Mouse (Mus musculus) stomach, embryonic 15.5 days (tissue): Measurements from ENCODE around the gene Rps6kb2. TPM values are rescaled to one million over a fixed set of nuclear protein-coding genes. Genes with fewer than 3 reads are reported as not detected.
A peak's percentile ranks its signal among the peaks of the same experiment; 100 is the strongest.

ENCODE experiments used
- ATAC-seq: fragments of 200-750 bp; cut with Nextera tagmentation; 2 replicates; pipeline ENCODE4 v1.8.0; 2017; ENCODE audit warnings: low read depth, moderate number of reproducible peaks, moderate TSS enrichment; ENCODE audit not compliant: insufficient read depth, low FRiP score
- H3K27ac ChIP-seq: fragments of 300-500 bp; sonication (generic); 2 replicates; pipeline ENCODE4 v1.5.1; 2015; ENCODE audit warnings: mild to moderate bottlenecking, inconsistent platforms
- H3K27me3 ChIP-seq: fragments of 300-500 bp; sonication (generic); replicated peaks from 2 replicates; pipeline ENCODE4 v1.6.1; 2015; ENCODE audit warnings: inconsistent platforms
- H3K36me3 ChIP-seq: fragments of 300-500 bp; sonication (generic); 2 replicates; pipeline ENCODE4 v1.6.1; 2015; ENCODE audit warnings: inconsistent platforms
- H3K4me1 ChIP-seq: fragments of 300-500 bp; sonication (generic); 2 replicates; pipeline ENCODE4 v1.6.1; 2015; ENCODE audit warnings: inconsistent platforms
- H3K4me2 ChIP-seq: fragments of 300-500 bp; sonication (generic); 2 replicates; pipeline ENCODE4 v1.6.1; 2015; ENCODE audit warnings: mild to moderate bottlenecking, inconsistent platforms
- H3K4me3 ChIP-seq: fragments of 300-500 bp; sonication (generic); replicated peaks from 2 replicates; pipeline ENCODE4 v1.5.1; 2015; ENCODE audit warnings: inconsistent platforms
- H3K9ac ChIP-seq: fragments of 300-500 bp; sonication (generic); 2 replicates; pipeline ENCODE4 v1.6.1; 2015; ENCODE audit warnings: inconsistent platforms
- H3K9me3 ChIP-seq: fragments of 300-500 bp; sonication (generic); 2 replicates; pipeline ENCODE4 v1.6.1; 2016; ENCODE audit warnings: inconsistent platforms
- WGBS: fragments of 180-500 bp; shearing (Covaris S2); methylation state at CpG from one replicate; pipeline ENCODE4 v1.1.7; 2015; 5-methylcytosine and 5-hydroxymethylcytosine counted together
- polyA plus RNA-seq: library from polyadenylated mRNA; unstranded; fragments of >200 nt; fragmentation: Nextera tagmentation; extraction: Ambion mirVana; gene quantifications from 2 replicates; pipeline ENCODE4 v1.2.1, GENCODE M21; 2015

Gene Rps6kb2
- polyA plus RNA-seq, 1 experiment from 2014 or later, result 44.7 TPM

GRCm38 (mm10) chr19:4150567-4151487 lies 12.3 kb downstream of the Rps6kb2 start:
- no peak overlapping the region for H3K4me2 ChIP-seq
- H3K27ac ChIP-seq, result no peak overlapping the region
- peaks cover 14% of the 10 kb centered on the region for H3K36me3 ChIP-seq
- no peak overlapping the region for H3K4me3 ChIP-seq
- 88% methylated on average over 22 of the region's 22 CpGs for WGBS
- H3K9me3 ChIP-seq, result no peaks in the 10 kb centered on the region
- H3K4me1 ChIP-seq, result peaks cover 20% of the 10 kb centered on the region
- no peaks in the 10 kb centered on the region for H3K27me3 ChIP-seq
- ATAC-seq, result no peak
- H3K9ac ChIP-seq, result no peak overlapping the region

GRCm38 (mm10) chr19:4149764-4150461 lies 13.2 kb downstream of the Rps6kb2 start:
- Histone ChIP-seq H3K9ac (no peak overlapping the region), H3K9me3 (no peaks in the 10 kb centered on the region), H3K27ac (no peak overlapping the region), H3K27me3 (no peaks in the 10 kb centered on the region), H3K4me3 (no peak overlapping the region), H3K4me2 (peak overlapping the region; percentile 83), H3K4me1 (peaks cover 20% of the 10 kb centered on the region), H3K36me3 (peaks cover 14% of the 10 kb centered on the region)
- WGBS, result 90% methylated on average over 17 of the region's 17 CpGs
- ATAC-seq, result no peak

GRCm38 (mm10) chr19:4149283-4149682 lies 13.9 kb downstream of the Rps6kb2 start:
- Histone ChIP-seq H3K27ac (no peak overlapping the region), H3K4me1 (peaks cover 20% of the 10 kb centered on the region), H3K9me3 (no peaks in the 10 kb centered on the region), H3K27me3 (no peaks in the 10 kb centered on the region), H3K4me3 (peak overlapping the region; percentile 92), H3K4me2 (peak overlapping the region; percentile 83), H3K9ac (peak overlapping the region; percentile 95), H3K36me3 (peaks cover 14% of the 10 kb centered on the region)
- no peak for ATAC-seq
- 81% methylated on average over 11 of the region's 11 CpGs for WGBS

- Histone ChIP-seq H3K4me1 (peaks cover 20% of the 10 kb centered on the region), H3K4me2 (peak overlapping the region; percentile 83), H3K9ac (peak overlapping the region; percentile 95), H3K27me3 (no peaks in the 10 kb centered on the region), H3K36me3 (peaks cover 14% of the 10 kb centered on the region), H3K9me3 (no peaks in the 10 kb centered on the region), H3K4me3 (peak overlapping the region; percentile 92), H3K27ac (peak overlapping the region; percentile 75)
- 0 out of 2 replicates have a peak, but pooled peaks have one; percentile 0 for ATAC-seq
- whole genome bisulfite sequencing, result 2% methylated on average over 7 of the region's 8 CpGs
These were observed 14.3 kb downstream of the Rps6kb2 start for GRCm38 (mm10) chr19:4148819-4149218.

- Histone ChIP-seq H3K4me1 (peaks cover 20% of the 10 kb centered on the region), H3K36me3 (peaks cover 14% of the 10 kb centered on the region), H3K9me3 (no peaks in the 10 kb centered on the region), H3K9ac (peak within 1 kb of the TSS; percentile 95), H3K4me2 (peak within 1 kb of the TSS; percentile 83), H3K4me3 (peak within 1 kb of the TSS; percentile 92), H3K27ac (peak within 1 kb of the TSS; percentile 75), H3K27me3 (no peaks in the 10 kb centered on the region)
- WGBS, result 0% methylated on average over 23 of the region's 33 CpGs
- ATAC-seq, result peak; percentile 94
These were observed 14.7 kb downstream of the Rps6kb2 start, which contains the start of gene Coro1b for GRCm38 (mm10) chr19:4148491-4148806. Gene Coro1b (plus strand): TSS chr19:4148619.

- Histone ChIP-seq H3K27ac (peak overlapping the region; percentile 19; the same call in 1 of the 2 replicates), H3K36me3 (peaks cover 14% of the 10 kb centered on the region), H3K4me1 (peaks cover 20% of the 10 kb centered on the region), H3K27me3 (no peaks in the 10 kb centered on the region), H3K4me3 (peak overlapping the region; percentile 92), H3K4me2 (peak overlapping the region; percentile 83), H3K9me3 (no peaks in the 10 kb centered on the region), H3K9ac (peak overlapping the region; percentile 95; the same call in 1 of the 2 replicates)
- ATAC-seq, result no peak
- WGBS, result 39% methylated on average over 9 of the region's 9 CpGs
These were observed 15.2 kb downstream of the Rps6kb2 start for GRCm38 (mm10) chr19:4147782-4148490.

GRCm38 (mm10) chr19:4147022-4147405 lies 16.1 kb downstream of the Rps6kb2 start:
- Histone ChIP-seq H3K36me3 (peaks cover 11% of the 10 kb centered on the region), H3K9ac (no peak overlapping the region), H3K4me2 (no peak overlapping the region), H3K27ac (no peak overlapping the region), H3K4me3 (no peak overlapping the region), H3K4me1 (peaks cover 20% of the 10 kb centered on the region), H3K9me3 (no peaks in the 10 kb centered on the region), H3K27me3 (no peaks in the 10 kb centered on the region)
- 52% methylated on average over 3 of the region's 3 CpGs for WGBS
- ATAC-seq, result no peak

GRCm38 (mm10) chr19:4146366-4147021 lies 16.7 kb downstream of the Rps6kb2 start:
- H3K27ac ChIP-seq, result no peak overlapping the region
- no peak for ATAC-seq
- H3K36me3 ChIP-seq, result peaks cover 11% of the 10 kb centered on the region
- peaks cover 20% of the 10 kb centered on the region for H3K4me1 ChIP-seq
- no peak overlapping the region for H3K4me3 ChIP-seq
- H3K27me3 ChIP-seq, result no peaks in the 10 kb centered on the region
- H3K9ac ChIP-seq, result no peak overlapping the region
- no peaks in the 10 kb centered on the region for H3K9me3 ChIP-seq
- WGBS, result 64% methylated on average over 12 of the region's 12 CpGs
- no peak overlapping the region for H3K4me2 ChIP-seq

GRCm38 (mm10) chr19:4145936-4146335 lies 17.2 kb downstream of the Rps6kb2 start:
- Histone ChIP-seq H3K9ac (no peak overlapping the region), H3K4me3 (no peak overlapping the region), H3K4me1 (peaks cover 20% of the 10 kb centered on the region), H3K36me3 (peaks cover 6% of the 10 kb centered on the region), H3K27me3 (no peaks in the 10 kb centered on the region), H3K4me2 (no peak overlapping the region), H3K9me3 (no peaks in the 10 kb centered on the region), H3K27ac (no peak overlapping the region)
- WGBS, result 87% methylated on average over 5 of the region's 5 CpGs
- no peak for ATAC-seq

- no peaks in the 10 kb centered on the region for H3K9me3 ChIP-seq
- WGBS, result 73% methylated on average over 16 of the region's 16 CpGs
- ATAC-seq, result no peak
- H3K27ac ChIP-seq, result no peak overlapping the region
- H3K27me3 ChIP-seq, result no peaks in the 10 kb centered on the region
- no peak overlapping the region for H3K9ac ChIP-seq
- H3K36me3 ChIP-seq, result no peaks in the 10 kb centered on the region
- H3K4me3 ChIP-seq, result no peak overlapping the region
- H3K4me2 ChIP-seq, result no peak overlapping the region
- H3K4me1 ChIP-seq, result peaks cover 16% of the 10 kb centered on the region
These were observed 18.3 kb downstream of the Rps6kb2 start for GRCm38 (mm10) chr19:4144550-4145498.
